Comparison of ENCODE assay signal across 7 mouse cellular contexts in genomic region chr10:88376770-88377169, GRCm38 (mm10). TPM values are rescaled to one million over a fixed set of nuclear protein-coding genes. Genes with fewer than 3 reads are reported as not detected.
A peak's percentile ranks its signal among the peaks of the same experiment; 100 is the strongest.
DNase-seq lines count a peak whose midpoint lies in the region; ATAC-seq and TF ChIP-seq lines count a peak whose summit lies in the region.

No protein-coding gene starts in this region.

- H3K27ac ChIP-seq in heart, embryonic 15.5 days: no peak overlapping the region

- 0 out of 2 replicates have a peak, but pooled peaks cover 5% of the 10 kb centered on the region for H3K27me3 ChIP-seq in heart, embryonic 15.5 days

- no peaks in the 10 kb centered on the region for H3K9me3 ChIP-seq in heart, embryonic 15.5 days (replicated peaks)

- H3K4me1 ChIP-seq in heart, embryonic 15.5 days (replicated peaks): peaks cover 21% of the 10 kb centered on the region

- H3K9ac ChIP-seq in heart, embryonic 15.5 days: no peak overlapping the region

- H3K4me2 ChIP-seq in heart, embryonic 15.5 days: peak overlapping the region; percentile 12

- WGBS in heart, embryonic 15.5 days: 4% methylated on average over 11 of the region's 11 CpGs

- no peak overlapping the region for H3K4me3 ChIP-seq in heart, embryonic 15.5 days

- no peaks in the 10 kb centered on the region for H3K36me3 ChIP-seq in heart, embryonic 15.5 days

- no peak for TF ChIP-seq POLR2A in brain, embryonic 14.5 days (IDR thresholded peaks at IDR 0.05; ENCODE audit: borderline replicate concordance, extremely low read depth, insufficient read depth, insufficient read length, poor library complexity, severe bottlenecking)

- ATAC-seq in heart, embryonic 15.5 days (replicated peaks; ENCODE audit: insufficient number of reproducible peaks, insufficient read depth, low FRiP score, low read depth): no peak

- TF ChIP-seq CTCF in brain, embryonic 14.5 days (IDR thresholded peaks at IDR 0.05; ENCODE audit: borderline replicate concordance, extremely low read depth, insufficient read depth, insufficient read length): peak; percentile 89; the same call in 1 of the 2 replicates

- DNase-seq in MN1 (ENCODE audit: low spot score): peak; percentile 85
- peak; percentile 91 for DNase-seq in brain, embryonic 14.5 days (ENCODE audit: low read depth)
- DNase-seq in fibroblast of lung, adult 2 months (ENCODE audit: low read depth): peak; percentile 95
- peak; percentile 91 to 99 for DNase-seq in layer of hippocampus, postnatal 25 days (ENCODE audit: extremely low spot score in 1 of 2, low spot score in 1 of 2)
- peak; percentile 88 for DNase-seq in mesoderm, embryonic 11.5 days (ENCODE audit: low read depth, low spot score)
- peak; percentile 71 for DNase-seq in spleen, adult 12 weeks (ENCODE audit: low spot score)

RNA-seq across cellular contexts. Expression of gene Dram1, which starts 2.1 kb away (rescaled TPM):
- polyA plus RNA-seq in brain, embryonic 14.5 days (2012; rRNA removed): 0.45 and 0.57 TPM in 2 replicates
- 3.2 and 5.9 TPM in 2 replicates for polyA plus RNA-seq in heart, embryonic 15.5 days (2015; fragmentation: Nextera tagmentation; extraction: Ambion mirVana)
- 1 to 10 TPM; 1.1 to 1.5 TPM for total RNA-seq in layer of hippocampus, postnatal 25 days (2021)

RNA-seq across cellular contexts. Expression of gene Gnptab, which starts 2.2 kb away (rescaled TPM):
- polyA plus RNA-seq in brain, embryonic 14.5 days (2012; rRNA removed): 31.7 and 41.4 TPM in 2 replicates
- polyA plus RNA-seq in heart, embryonic 15.5 days (2015; fragmentation: Nextera tagmentation; extraction: Ambion mirVana): 7.5 and 10.5 TPM in 2 replicates
- total RNA-seq in layer of hippocampus, postnatal 25 days (2021): 10 to 100 TPM; 73.6 to 82.2 TPM
